Mouse (Mus musculus) liver, embryonic 11.5 days (tissue): ENCODE data around the gene Mptx2. TPM values are rescaled to one million over a fixed set of nuclear protein-coding genes. Genes with fewer than 3 reads are reported as not detected.

Experiments used
- ATAC-seq: fragments of 200-750 bp; cut with Nextera tagmentation; replicated peaks from 2 replicates; pipeline ENCODE4 v1.8.0; 2017; ENCODE audit warnings: moderate number of reproducible peaks, mild to moderate bottlenecking, moderate TSS enrichment, moderate library complexity; ENCODE audit not compliant: low FRiP score
- DNase-seq: peaks from one replicate; pipeline ENCODE4 v3.0.0-alpha.2; 2017; ENCODE audit warnings: low spot score
- H3K27ac ChIP-seq: fragments of 300-500 bp; sonication (generic); 2 replicates; pipeline ENCODE4 v1.5.1; 2014; ENCODE audit warnings: mild to moderate bottlenecking, low read depth, low read length, control low read depth
- H3K27me3 ChIP-seq: fragments of 300-500 bp; sonication (generic); replicated peaks from 2 replicates; pipeline ENCODE4 v1.6.1; 2014; ENCODE audit warnings: low read length, mixed read lengths; ENCODE audit not compliant: control insufficient read depth, insufficient read depth
- H3K36me3 ChIP-seq: fragments of 300-500 bp; sonication (generic); 2 replicates; pipeline ENCODE4 v1.6.1; 2014; ENCODE audit warnings: mild to moderate bottlenecking, low read length, moderate library complexity, mixed read lengths; ENCODE audit not compliant: control insufficient read depth, insufficient read depth
- H3K4me1 ChIP-seq: fragments of 300-500 bp; sonication (generic); replicated peaks from 2 replicates; pipeline ENCODE4 v1.6.1; 2014; ENCODE audit warnings: low read length, mixed read lengths; ENCODE audit not compliant: control insufficient read depth, insufficient read depth
- H3K4me2 ChIP-seq: fragments of 300-500 bp; sonication (generic); 2 replicates; pipeline ENCODE4 v1.6.1; 2014; ENCODE audit warnings: mild to moderate bottlenecking, control low read depth, moderate library complexity
- H3K4me3 ChIP-seq: fragments of 300-500 bp; sonication (generic); 2 replicates; pipeline ENCODE4 v1.5.1; 2014; ENCODE audit warnings: low read depth, low read length, control low read depth
- H3K9ac ChIP-seq: fragments of 300-500 bp; sonication (generic); 2 replicates; pipeline ENCODE4 v1.6.1; 2014; ENCODE audit warnings: low read depth, low read length, control low read depth
- H3K9me3 ChIP-seq: fragments of 300-500 bp; sonication (generic); 2 replicates; pipeline ENCODE4 v1.6.1; 2016; ENCODE audit warnings: low read length, inconsistent platforms, mixed read lengths; ENCODE audit not compliant: control insufficient read depth
- WGBS: fragments of 180-500 bp; shearing (Covaris S2); extraction: QIAGEN DNeasy Blood & Tissue Kit; methylation state at CpG from one replicate; pipeline ENCODE4 v1.1.7; 2014; 5-methylcytosine and 5-hydroxymethylcytosine counted together
- polyA plus RNA-seq: library from polyadenylated mRNA; unstranded; fragments of >200 nt; fragmentation: Nextera tagmentation; extraction: Ambion mirVana; gene quantifications from 2 replicates; pipeline ENCODE4 v1.2.1, GENCODE M21; 2014

The Mptx2 gene
- polyA plus RNA-seq, result not detected in 2 replicates

- ATAC-seq (no peak), DNase-seq (no peak)
- no peaks in the 10 kb centered on the region for H3K4me1 ChIP-seq
- no peaks in the 10 kb centered on the region for H3K36me3 ChIP-seq
- H3K9me3 ChIP-seq, result no peaks in the 10 kb centered on the region
- H3K4me2 ChIP-seq, result no peak within 1 kb of the TSS
- 74% methylated on average over 3 of the region's 3 CpGs for WGBS
- H3K27ac ChIP-seq, result no peak within 1 kb of the TSS
- no peak within 1 kb of the TSS for H3K4me3 ChIP-seq
- H3K9ac ChIP-seq, result no peak within 1 kb of the TSS
- H3K27me3 ChIP-seq, result no peaks in the 10 kb centered on the region
Observed at GRCm38 (mm10) chr1:173277677-173278076, at the start of gene Mptx2. Gene Mptx2 (minus strand): TSS chr1:173277777.

- ATAC-seq (no peak), DNase-seq (no peak)
- H3K4me1 ChIP-seq, result peaks cover 16% of the 10 kb centered on the region
- no peak overlapping the region for H3K27ac ChIP-seq
- WGBS, result 66% methylated on average over 1 of the region's 1 CpGs
- no peaks in the 10 kb centered on the region for H3K27me3 ChIP-seq
- H3K9ac ChIP-seq, result no peak overlapping the region
- no peak overlapping the region for H3K4me3 ChIP-seq
- no peaks in the 10 kb centered on the region for H3K36me3 ChIP-seq
- no peak overlapping the region for H3K4me2 ChIP-seq
- no peaks in the 10 kb centered on the region for H3K9me3 ChIP-seq
Observed at GRCm38 (mm10) chr1:173326552-173326951, 49.0 kb upstream of the Mptx2 start.

GRCm38 (mm10) chr1:173325395-173325794 lies 47.8 kb upstream of the Mptx2 start:
- Histone ChIP-seq H3K4me2 (no peak overlapping the region), H3K36me3 (no peaks in the 10 kb centered on the region), H3K4me3 (no peak overlapping the region), H3K9me3 (no peaks in the 10 kb centered on the region), H3K9ac (no peak overlapping the region), H3K27ac (no peak overlapping the region), H3K27me3 (no peaks in the 10 kb centered on the region), H3K4me1 (peaks cover 16% of the 10 kb centered on the region)
- DNase-seq, result no peak
- ATAC-seq, result peak; percentile 71
- WGBS, result 81% methylated on average over 1 of the region's 1 CpGs

- Histone ChIP-seq H3K9ac (no peak overlapping the region), H3K4me2 (no peak overlapping the region), H3K9me3 (no peaks in the 10 kb centered on the region), H3K27ac (no peak overlapping the region), H3K27me3 (no peaks in the 10 kb centered on the region), H3K4me1 (peaks cover 16% of the 10 kb centered on the region), H3K4me3 (no peak overlapping the region), H3K36me3 (no peaks in the 10 kb centered on the region)
- ATAC-seq, result no peak
- WGBS, result 70% methylated on average over 4 of the region's 4 CpGs
- DNase-seq, result no peak
Observed at GRCm38 (mm10) chr1:173324961-173325360, 47.4 kb upstream of the Mptx2 start.

GRCm38 (mm10) chr1:173323839-173324585 lies 46.4 kb upstream of the Mptx2 start:
- DNase-seq, result no peak
- no peaks in the 10 kb centered on the region for H3K9me3 ChIP-seq
- no peaks in the 10 kb centered on the region for H3K36me3 ChIP-seq
- H3K4me3 ChIP-seq, result no peak overlapping the region
- 0 out of 2 replicates have a peak, but pooled peaks have one; percentile 44 for ATAC-seq
- no peak overlapping the region for H3K27ac ChIP-seq
- H3K27me3 ChIP-seq, result no peaks in the 10 kb centered on the region
- H3K4me2 ChIP-seq, result no peak overlapping the region
- H3K9ac ChIP-seq, result no peak overlapping the region
- WGBS, result 29% methylated on average over 5 of the region's 5 CpGs
- peaks cover 14% of the 10 kb centered on the region for H3K4me1 ChIP-seq

GRCm38 (mm10) chr1:173322249-173322627 lies 44.7 kb upstream of the Mptx2 start:
- H3K27ac ChIP-seq, result no peak overlapping the region
- no peak for DNase-seq
- H3K9ac ChIP-seq, result no peak overlapping the region
- peaks cover 11% of the 10 kb centered on the region for H3K4me1 ChIP-seq
- WGBS, result 68% methylated on average over 6 of the region's 6 CpGs
- H3K27me3 ChIP-seq, result no peaks in the 10 kb centered on the region
- no peaks in the 10 kb centered on the region for H3K36me3 ChIP-seq
- ATAC-seq, result no peak
- no peak overlapping the region for H3K4me3 ChIP-seq
- H3K9me3 ChIP-seq, result no peaks in the 10 kb centered on the region
- no peak overlapping the region for H3K4me2 ChIP-seq

GRCm38 (mm10) chr1:173321593-173322248 lies 44.1 kb upstream of the Mptx2 start:
- Histone ChIP-seq H3K4me1 (peaks cover 10% of the 10 kb centered on the region), H3K9ac (no peak overlapping the region), H3K27ac (no peak overlapping the region), H3K27me3 (no peaks in the 10 kb centered on the region), H3K4me2 (no peak overlapping the region), H3K4me3 (no peak overlapping the region), H3K36me3 (no peaks in the 10 kb centered on the region), H3K9me3 (no peaks in the 10 kb centered on the region)
- WGBS, result 82% methylated on average over 8 of the region's 8 CpGs
- no peak for ATAC-seq
- no peak for DNase-seq

- no peak for DNase-seq
- 78% methylated on average over 2 of the region's 2 CpGs for WGBS
- Histone ChIP-seq H3K27me3 (no peaks in the 10 kb centered on the region), H3K9me3 (no peaks in the 10 kb centered on the region), H3K4me1 (no peaks in the 10 kb centered on the region), H3K36me3 (no peaks in the 10 kb centered on the region), H3K27ac (no peak overlapping the region), H3K9ac (no peak overlapping the region), H3K4me2 (no peak overlapping the region), H3K4me3 (no peak overlapping the region)
- ATAC-seq, result no peak
Observed at GRCm38 (mm10) chr1:173317925-173318477, 40.4 kb upstream of the Mptx2 start.
